Mouse (Mus musculus) forelimb bud, embryonic 11.5 days (tissue): ENCODE measurements around the gene Myh15.
A peak's percentile ranks its signal among the peaks of the same experiment; 100 is the strongest.
"Not testable (repeated sequence)": the region's sequence is repeated elsewhere in the genome, so short reads cannot be mapped to it uniquely, and the experiment has no call there.

Experiments used
- DNase-seq: peaks from one replicate; pipeline ENCODE4 v3.0.0-alpha.2; 2012; ENCODE audit warnings: low read depth, low spot score

Myh15 gene

DNA sequence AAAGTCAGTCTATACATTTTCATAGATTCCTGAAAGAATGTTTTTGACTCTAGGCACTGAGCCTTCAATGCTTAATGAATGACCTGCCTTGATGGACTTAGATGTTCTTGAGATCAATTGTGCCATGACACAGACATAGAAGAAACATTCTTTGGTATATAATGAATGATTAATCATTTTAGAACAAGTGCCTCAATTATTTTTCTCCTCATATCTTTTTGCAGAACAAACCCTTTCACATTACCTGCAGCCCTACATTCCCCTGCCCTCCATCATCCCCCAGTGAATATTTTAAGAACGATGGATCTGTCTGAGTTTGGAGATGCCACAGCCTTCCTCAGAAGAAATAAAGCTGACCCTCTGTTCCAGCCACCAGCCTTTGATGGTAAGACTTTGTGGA, at the start of gene Myh15:
TSS of gene Myh15 (plus strand) at position 301 of the 400 bp plus-strand sequence.
- no peak for DNase-seq

DNA sequence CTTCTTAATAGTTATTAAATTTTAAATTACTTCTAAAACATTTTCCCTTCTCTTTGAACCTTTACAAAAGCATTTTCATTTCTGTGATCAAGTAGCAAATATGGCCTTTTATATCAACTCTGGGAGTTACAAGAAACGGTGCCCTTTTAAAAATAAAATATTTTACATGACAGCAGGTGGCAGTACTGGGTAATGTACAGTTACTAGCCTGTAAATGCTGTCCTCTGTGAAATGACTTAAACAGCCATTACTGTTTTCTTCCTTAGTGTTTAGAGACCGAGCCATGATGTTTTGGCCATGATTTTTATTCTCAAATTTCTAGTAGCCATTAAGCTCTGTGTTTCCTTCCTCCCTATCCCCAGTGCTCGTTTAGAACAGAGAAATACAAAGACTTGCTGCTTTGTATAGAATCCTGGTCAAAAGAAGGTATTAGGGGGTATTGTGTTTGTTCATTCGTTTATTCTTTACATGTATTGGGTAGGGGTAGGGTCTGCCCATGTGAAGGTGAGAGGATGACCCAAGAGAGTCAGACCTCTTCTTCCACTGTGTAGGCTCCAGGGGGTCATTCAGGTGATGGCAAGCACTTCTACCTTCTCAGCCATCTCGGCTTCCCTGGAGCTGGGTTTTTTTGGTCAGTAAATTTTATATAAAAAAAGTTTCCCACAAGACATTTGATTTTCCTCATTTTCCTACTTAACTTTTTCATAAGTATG, 40.5 kb upstream of the Myh15 start:
- no peak for DNase-seq

DNA sequence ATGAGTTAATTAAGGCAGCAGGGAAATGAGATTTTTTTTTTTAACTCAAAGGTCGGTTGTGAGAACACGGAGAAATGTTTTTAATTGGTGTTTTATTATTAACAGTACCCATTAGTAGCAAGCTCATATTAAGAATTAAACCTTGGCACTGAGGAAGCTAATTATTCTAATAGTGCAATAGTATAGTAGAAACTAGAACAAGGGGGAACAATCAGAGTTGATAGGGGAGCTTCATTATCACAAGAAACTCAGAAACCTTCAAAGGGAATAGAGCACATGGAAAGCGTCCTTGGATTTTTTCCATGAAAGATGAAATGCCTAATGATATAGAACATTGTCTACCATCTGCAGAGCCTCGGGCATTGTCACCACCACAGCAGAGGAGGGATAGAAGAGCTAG, 21.4 kb upstream of the Myh15 start:
- no peak for DNase-seq

DNA sequence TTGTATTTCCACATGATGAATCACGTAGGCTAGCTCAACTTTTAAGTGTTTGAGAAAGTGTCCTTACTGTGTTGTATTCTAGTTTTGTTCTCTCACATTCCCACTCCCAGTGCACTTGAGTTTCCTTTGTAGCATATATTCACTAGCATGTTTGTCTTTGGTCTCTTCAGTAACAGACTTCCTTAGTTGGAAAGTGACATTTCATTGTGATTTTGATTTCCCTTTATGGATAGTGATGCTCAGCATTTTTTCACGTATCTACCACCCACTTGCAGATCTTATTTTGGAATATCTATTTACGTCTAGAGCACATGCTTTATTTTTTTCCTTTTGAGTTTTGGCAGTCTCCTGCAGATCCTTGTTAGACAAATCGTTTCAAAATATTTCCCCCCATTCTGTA, 19.5 kb upstream of the Myh15 start:
- no peak for DNase-seq

DNA sequence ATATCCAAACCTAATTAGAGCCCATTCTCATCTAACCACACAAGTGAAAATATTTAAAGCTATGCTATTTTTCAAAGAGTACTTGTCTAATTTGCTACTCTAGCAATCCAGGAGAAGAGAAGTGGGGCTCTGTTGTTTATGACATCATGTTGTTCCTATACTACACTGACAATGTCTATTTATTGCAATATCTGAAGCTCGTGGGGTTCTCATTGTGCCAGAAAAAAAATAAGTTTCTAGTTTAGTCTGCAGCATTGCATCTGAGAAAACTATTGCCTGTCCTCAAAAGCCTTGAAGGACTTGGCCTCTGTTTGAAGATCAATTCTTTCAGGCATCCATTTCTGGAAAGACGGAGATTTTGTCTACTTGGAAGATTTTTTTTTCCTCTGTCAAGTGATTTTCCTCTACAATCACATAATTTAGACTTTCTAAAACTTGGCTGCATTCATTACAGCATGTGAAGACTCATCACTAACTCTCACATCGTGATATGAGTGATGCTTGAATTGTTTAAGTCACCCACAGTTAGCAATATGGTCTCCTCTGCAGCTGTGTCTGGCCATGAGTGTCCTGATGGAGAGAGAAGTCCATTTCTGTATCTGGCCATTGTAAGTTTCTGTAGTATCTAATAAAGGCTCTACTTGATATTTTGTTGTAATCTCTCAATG, 16.6 kb upstream of the Myh15 start:
- DNase-seq = no peak

DNA sequence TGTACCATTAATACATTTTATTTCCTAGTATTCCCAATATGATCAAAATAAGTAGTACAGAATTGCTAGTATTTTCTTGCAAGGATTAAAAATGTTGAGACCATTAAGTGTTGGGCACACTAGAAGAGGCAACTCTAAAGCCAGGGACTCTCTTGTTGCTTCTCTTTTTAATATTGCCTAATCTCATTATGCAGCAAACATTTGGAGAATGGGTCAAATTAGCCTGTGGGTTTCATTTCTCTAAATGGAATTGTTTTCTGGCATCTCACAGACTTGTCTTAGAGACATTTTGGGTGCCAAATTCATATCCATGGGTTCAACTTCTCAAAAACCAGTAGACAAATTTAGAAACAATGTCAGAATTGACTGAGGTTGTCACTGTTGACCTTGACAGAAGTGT, 8.1 kb upstream of the Myh15 start:
- DNase-seq = no peak

DNA sequence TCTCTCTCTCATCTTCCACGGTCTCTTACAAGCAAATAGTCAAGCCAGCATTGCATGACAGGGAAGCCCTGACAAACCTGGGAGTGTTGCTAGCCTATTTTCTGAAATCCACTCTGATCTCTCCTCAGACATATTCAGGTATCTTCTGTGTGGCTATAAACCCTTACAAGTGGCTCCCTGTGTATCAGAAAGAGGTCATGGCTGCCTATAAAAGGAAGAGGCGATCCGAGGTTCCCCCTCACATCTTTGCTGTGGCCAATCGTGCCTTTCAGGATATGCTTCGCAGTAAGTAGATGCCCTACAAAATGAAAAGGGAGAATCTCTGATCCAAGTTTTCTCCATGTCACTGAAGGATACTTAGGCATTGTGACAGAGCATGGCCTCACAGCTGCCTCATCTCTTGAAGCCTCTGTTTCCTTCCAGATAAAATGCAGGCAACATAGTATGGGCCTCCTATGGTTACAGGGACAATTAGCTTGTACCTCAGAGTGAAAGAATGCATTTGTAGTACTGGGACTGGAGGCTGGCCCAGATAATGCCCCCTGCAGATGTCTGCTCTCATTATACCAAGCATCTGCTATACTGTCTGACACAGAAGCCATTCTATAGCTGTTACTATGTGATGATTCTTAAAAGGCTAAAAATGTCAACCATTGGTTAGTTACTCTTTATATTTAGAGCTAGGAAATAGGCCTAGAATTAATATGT, 12.1 kb downstream of the Myh15 start:
- DNase-seq = no peak

DNA sequence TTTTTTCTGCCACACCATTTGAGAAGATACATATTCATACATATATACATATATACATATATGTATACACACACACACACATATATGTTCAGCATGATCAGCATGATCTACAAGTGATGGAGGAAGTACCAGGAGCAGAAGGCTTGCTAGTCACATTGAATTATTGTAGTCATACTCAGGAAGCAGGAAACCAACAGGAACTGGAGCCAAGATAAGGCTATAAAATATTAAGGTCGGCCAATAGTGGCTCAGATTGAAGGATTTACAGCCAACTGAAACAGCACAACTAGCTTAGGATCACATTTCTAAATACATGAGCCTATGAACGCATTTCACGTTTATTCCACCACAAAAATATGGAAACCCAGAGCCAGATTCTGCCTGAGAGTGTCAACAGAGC, 14.0 kb downstream of the Myh15 start:
- DNase-seq = no peak

DNA sequence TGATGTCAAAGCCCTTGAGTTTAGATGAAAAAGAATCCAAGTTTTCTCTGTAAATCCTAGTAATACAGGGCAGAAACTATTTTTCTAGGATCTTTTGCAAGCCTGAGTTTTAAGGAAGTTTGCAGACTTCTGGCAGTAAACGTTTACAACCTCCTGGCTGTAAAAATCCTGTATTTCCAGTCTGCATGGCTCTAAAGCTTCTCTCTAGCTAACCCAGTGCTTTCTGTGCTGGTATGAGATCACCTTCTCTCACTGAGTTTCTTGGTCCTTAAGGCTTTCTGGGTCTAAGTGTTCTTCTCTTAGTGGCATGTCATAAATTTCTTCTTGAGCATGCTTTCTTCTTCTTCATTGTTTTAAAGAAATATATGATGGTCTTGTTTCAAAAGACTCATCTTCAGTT, 70.7 kb downstream of the Myh15 start:
- DNase-seq = peak; percentile 7

DNA sequence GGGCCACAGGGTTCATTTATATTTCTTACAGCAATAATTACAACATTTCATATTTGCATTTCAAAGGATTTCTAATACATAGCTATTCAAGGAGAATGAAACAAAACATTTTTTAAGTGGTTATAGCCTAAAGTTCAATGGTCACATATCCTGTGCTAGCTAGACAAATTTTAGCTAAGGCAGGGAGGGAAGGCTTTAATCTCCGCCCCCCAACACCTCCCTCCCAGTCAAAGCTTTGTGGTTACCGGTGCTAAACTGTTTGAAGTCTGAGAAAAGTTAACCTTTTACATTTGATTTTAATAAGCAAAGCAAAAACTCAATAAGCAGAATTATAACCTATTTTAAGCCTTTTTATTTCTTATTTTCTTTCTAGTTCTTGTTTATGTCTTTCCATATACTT, 98.9 kb downstream of the Myh15 start:
- no peak for DNase-seq

DNA sequence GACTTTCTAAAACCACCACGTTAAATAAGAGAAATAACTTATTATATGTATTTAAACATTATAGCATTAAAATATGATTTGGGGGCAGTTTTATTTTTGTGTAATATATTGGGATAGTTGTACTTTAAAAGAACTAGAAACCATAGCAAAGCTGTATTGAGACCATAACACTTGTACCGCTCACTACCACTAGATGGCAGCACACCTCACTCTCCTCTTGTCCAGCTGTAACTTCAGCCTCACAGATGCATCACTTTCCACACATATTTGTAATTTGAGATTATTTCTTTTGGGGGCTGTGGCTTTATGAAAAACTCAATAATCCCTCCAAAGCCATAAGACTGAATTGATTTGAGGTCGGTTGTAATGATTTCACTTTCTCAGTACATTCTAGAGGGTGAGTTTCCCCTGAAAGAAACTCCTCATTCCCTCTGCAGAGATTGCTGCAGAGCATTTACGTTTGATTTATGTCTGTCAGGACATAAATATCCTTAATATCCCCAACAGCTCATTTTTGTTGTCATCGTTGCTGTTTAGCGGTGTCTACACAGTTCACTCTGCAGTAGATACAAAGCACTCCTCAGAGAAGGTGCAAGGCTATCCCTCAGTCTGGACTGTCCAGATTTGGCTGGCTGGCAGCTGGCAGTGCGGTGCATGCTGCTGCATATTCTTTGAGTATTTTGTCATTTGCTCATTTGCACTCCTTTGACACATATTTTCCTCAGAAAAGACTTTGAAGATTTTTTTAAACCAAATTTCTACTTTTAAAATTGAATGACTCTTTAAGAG, 107.3 kb downstream of the Myh15 start:
- DNase-seq = peak; percentile 71

DNA sequence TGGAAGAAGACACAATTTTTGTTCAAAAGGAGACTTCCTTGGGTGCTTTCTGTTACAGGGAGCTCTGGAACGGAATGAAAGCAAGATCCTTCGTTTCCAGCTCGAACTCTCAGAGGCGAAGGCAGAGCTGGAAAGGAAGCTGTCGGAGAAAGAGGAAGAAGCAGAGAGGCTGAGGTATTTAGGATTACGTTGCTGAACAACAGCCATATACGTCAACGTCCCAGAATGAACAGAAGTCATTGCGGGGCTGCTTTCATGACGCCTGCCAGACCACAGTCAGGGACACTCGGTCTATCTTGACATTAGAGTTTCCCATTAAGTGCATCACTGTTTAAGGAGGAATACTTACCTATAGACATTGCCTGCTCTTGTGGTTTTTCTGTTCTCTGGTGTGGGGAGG, 108.4 kb downstream of the Myh15 start:
- no peak for DNase-seq

DNA sequence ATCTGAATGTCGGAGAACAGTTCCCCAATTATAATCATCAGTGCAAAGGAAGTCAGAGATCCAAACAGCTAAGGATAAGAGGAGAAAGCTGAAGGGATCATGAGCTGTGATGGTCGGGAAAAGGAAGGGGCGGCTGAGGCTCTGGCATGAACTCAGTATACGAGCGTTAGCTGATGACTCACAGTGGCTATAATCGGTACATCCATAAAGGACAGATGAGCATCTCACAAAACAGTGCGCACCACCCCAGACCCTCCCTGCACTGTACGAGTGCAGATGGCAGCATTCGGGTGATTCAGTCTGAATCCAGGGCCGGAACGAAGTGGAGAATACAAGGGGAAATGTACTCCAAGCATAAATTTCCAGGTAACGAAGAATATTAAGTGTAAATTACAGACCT, 110.0 kb downstream of the Myh15 start:
- DNase-seq = no peak

DNA sequence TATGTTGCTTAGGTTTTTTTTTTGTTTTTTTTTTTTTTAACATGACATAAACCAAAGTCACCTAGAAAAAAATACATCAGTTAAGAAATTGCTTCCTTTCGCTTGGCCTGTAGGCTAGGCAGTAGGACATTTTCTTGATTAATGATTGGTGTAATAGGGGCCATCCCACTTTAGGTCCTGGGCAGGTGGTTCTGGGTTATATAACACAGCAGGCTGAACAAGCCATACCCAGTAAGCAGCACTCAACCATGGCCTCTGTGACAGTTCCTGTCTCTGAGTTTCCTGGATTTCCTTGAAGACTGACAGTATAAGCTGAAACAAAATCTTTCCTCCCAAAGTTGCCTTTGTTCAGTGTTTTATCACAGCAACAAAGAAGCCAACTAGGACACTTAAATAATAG, 117.8 kb downstream of the Myh15 start:
- DNase-seq = no peak

DNA sequence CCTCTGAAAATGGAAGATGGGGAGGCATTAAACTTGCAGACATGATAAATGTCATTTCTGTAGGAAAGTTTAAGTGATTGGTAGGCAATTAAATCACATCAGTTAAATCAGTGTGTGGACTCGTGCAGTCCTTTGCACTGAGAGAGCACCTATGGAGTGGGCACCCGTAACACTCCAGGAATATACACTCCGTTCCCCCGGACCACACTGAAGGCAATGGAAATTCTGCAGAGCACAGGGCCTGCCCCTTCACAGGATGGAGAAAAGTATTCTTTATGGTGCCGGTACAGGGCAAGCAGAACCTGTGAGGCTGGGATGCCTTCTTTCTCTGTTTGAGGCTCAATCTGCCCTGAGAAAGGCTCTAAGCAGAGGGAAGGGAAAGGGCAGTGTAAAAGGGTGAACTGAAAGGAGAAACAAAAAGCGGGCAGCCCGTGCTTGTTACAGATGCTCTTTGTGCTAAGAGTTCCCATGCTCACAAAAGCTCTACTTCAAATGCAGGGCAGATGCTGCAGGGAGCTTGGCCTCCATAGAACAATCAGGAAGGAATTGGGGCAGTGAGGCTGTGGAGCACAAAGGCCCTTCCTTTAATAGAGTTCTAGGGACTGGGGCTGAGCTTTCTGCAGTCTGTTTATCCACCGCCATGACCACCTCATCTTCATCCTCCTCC, 118.6 kb downstream of the Myh15 start:
- DNase-seq = no peak

DNA sequence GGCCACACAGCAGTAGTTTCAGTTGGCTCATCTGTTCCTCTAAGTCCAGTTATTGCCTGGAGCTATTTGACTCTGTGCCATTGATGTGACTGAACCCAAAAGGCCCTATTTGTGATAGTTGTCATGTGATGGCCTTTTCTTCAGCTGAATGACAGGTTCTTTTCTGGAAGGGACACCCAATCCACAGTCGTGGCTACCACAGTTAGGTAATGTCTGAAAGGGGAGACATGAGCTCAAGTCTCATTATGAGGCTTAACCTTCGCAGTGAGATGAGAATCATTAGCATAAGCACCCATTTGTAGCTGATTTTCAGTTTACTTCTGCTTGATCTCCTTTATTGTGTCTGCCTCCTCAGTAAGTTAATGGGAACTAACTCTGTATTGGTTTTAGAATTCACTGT, 136.2 kb downstream of the Myh15 start:
- DNase-seq = no peak

DNA sequence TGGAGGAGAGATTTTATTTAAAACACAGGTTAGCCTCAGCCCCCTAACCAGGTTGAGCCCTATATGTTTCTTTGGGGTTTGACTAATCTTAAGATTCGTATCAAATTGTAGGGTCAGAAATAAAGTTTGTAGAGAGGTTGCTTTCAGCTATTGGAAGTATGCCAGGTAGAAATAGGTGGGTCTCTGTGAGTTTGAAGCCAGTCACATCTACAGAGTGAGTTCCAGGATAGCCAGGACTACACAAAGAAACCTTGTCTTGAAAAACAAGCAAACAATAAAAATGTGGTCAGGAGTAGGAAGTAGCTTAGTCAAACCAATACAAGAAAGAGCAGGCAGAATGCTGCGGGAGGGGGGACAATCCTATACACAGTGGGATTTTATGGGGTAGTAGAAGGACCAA, 136.7 kb downstream of the Myh15 start:
- no peak for DNase-seq

DNA sequence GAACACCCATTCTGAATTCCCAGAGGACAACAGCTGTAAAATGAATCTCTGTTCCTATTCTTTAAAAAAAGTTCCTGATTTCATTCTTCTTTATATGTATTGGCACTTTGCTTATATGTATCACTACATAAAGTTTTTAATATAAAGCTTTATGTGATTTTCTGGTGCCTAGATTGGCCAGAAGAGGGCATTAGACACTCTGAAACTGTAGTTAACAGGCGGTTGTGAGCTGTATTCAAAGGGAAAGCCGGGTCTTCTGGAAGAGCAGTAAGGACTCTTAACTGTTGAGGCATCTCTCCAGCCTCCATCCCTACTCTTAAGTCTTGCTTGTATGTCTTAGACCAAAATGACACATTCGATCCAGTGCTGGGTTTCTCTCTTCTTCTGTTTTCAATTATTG, 139.0 kb downstream of the Myh15 start:
- peak; percentile 7 for DNase-seq

DNA sequence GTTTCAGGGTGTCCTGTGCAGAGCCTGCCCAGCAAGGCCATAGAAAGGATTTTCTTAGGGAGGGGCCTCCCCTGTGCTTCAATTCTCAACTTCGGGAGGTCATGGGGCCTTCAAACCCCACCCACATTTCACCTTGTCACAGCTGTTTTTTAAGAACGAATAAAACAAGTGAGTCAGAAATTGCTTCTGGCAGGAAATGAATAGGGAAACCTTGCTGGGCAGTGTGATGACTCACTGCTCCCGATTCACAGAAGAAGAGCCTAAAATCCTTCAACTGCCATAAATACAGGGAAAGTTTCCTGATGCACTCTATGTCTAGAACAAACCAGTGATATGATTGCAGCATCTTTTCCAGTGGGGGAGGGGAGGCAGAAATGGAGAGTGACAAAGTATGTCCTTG, 140.7 kb downstream of the Myh15 start:
- no peak for DNase-seq

DNA sequence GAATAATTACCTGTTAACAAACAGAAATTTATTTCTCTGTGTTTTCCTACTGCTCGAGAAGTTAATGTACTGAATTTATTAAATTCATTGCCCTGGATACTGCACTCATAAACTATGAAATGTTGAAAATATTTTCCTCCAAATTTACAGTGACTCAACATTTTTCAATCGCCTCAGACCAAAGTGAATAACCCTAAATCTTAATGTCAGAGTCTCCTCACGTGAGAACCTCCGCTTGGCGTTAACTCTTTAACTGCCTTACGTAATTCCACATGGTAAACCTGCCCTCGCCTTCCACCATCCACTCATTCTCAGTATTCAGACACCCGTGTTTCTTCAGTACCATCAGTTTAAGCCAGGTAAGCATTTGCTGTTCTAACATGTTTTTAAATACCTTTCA, 166.4 kb downstream of the Myh15 start:
- no peak for DNase-seq

DNA sequence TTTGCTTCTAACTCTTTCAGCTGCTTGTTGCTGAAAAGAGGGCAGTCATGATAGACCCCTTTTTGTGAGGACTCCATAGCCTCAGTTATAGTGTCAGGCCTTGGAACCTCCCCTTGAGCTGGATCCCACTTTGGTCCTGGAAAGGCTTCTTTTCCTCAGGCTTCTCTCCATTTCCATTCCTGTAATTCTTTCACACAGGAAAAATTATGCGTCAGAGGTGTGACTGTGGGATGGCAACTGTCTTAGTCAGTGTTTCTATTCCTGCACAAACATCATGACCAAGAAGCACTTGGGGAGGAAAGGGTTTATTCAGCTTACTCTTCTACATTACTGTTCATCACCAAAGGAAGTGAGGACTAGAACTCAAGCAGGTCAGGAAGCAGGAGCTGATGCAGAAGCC, 186.2 kb downstream of the Myh15 start:
- DNase-seq = not testable (repeated sequence)
